Mouse (Mus musculus) CH12.LX (cell line): ENCODE measurements around the gene Psme1. TPM values are rescaled to one million over a fixed set of nuclear protein-coding genes. Genes with fewer than 3 reads are reported as not detected.

Experiments
- DNase-seq: peaks from one replicate; pipeline ENCODE4 v3.0.0-alpha.2; 2013; ENCODE audit errors: extremely low read depth
- H3K27ac ChIP-seq: 2 replicates; pipeline ENCODE4 v1.5.1; 2012; ENCODE audit warnings: low read depth, mild to moderate bottlenecking, control low read depth, moderate library complexity; ENCODE audit not compliant: insufficient read depth
- H3K27me3 ChIP-seq: replicated peaks from 2 replicates; pipeline ENCODE3; 2012; ENCODE audit warnings: inconsistent platforms
- H3K36me3 ChIP-seq, 2 experiments: replicated peaks in 1 of 2; 2 replicates each; pipeline versions ENCODE3 to v1.6.1; 2012; ENCODE audit warnings: inconsistent platforms in 1 of 2, low read length in 1 of 2, mild to moderate bottlenecking in 1 of 2, mixed read lengths in 1 of 2, moderate library complexity in 1 of 2; ENCODE audit not compliant: control insufficient read depth in 1 of 2, insufficient read depth in 1 of 2
- H3K4me1 ChIP-seq, 2 experiments: 2 replicates each; pipeline ENCODE4 v1.6.1; 2012; ENCODE audit warnings: inconsistent platforms in 1 of 2, moderate library complexity in 1 of 2; ENCODE audit not compliant: insufficient read depth in 2 of 2, control insufficient read depth in 1 of 2
- H3K4me2 ChIP-seq: 2 replicates; pipeline ENCODE4 v1.6.1; 2012; ENCODE audit warnings: low read depth, mild to moderate bottlenecking, control low read depth; ENCODE audit not compliant: poor library complexity, insufficient read depth, severe bottlenecking
- H3K4me3 ChIP-seq, 3 experiments: fragments of 150-350 bp in 1 of 3; sonication (generic) in 1 of 3; replicated peaks in 1 of 3; 2 replicates each; pipeline versions ENCODE3 to v1.5.1; 2011 to 2012; ENCODE audit warnings: low read depth in 2 of 3, low read length in 2 of 3, mild to moderate bottlenecking in 2 of 3, moderate library complexity in 2 of 3, control low read depth in 1 of 3, improper control_type of control experiment in 1 of 3, inconsistent platforms in 1 of 3, mixed read lengths in 1 of 3; ENCODE audit not compliant: poor library complexity in 1 of 3
- H3K79me2 ChIP-seq: replicated peaks from 2 replicates; pipeline ENCODE4 v1.6.1; 2012; ENCODE audit warnings: mild to moderate bottlenecking, moderate library complexity; ENCODE audit not compliant: control insufficient read depth, poor library complexity, insufficient read depth, severe bottlenecking; ENCODE audit errors: extremely low read depth
- H3K9ac ChIP-seq: 2 replicates; pipeline ENCODE4 v1.6.1; 2012; ENCODE audit warnings: low read depth, mild to moderate bottlenecking, control low read depth, moderate library complexity; ENCODE audit not compliant: insufficient read depth
- H3K9me3 ChIP-seq: replicated peaks from 2 replicates; pipeline ENCODE3; 2012; ENCODE audit warnings: low read length, inconsistent platforms, mixed read lengths
- CHD2 ChIP-seq: IDR thresholded peaks from 2 replicates; pipeline ENCODE4 v1.6.1; 2011; ENCODE audit warnings: low read length, improper control_type of control experiment
- E2F4 ChIP-seq: IDR thresholded peaks from 2 replicates; pipeline ENCODE4 v1.6.1; 2011; ENCODE audit warnings: low read depth, low read length, improper control_type of control experiment; ENCODE audit not compliant: insufficient replicate concordance
- ELF1 ChIP-seq: IDR thresholded peaks from 2 replicates; pipeline ENCODE4 v1.6.1; 2014; ENCODE audit warnings: low read depth, mild to moderate bottlenecking, inconsistent platforms, low read length, improper control_type of control experiment
- EP300 ChIP-seq: IDR thresholded peaks from 2 replicates; pipeline ENCODE4 v1.6.1; 2011; ENCODE audit warnings: low read length, improper control_type of control experiment
- ETS1 ChIP-seq: conservative IDR thresholded peaks from 2 replicates; pipeline ENCODE4 v1.6.1; 2012; ENCODE audit warnings: low read depth, mild to moderate bottlenecking, inconsistent platforms, low read length, improper control_type of control experiment, moderate library complexity
- HCFC1 ChIP-seq: IDR thresholded peaks from 2 replicates; pipeline ENCODE4 v1.6.1; 2012; ENCODE audit warnings: low read depth, mild to moderate bottlenecking, inconsistent platforms, low read length, improper control_type of control experiment
- MAFK ChIP-seq: IDR thresholded peaks from 2 replicates; pipeline ENCODE4 v1.6.1; 2011; ENCODE audit warnings: low read length, improper control_type of control experiment; ENCODE audit not compliant: insufficient replicate concordance
- MAZ ChIP-seq: IDR thresholded peaks from 2 replicates; pipeline ENCODE4 v1.6.1; 2012; ENCODE audit warnings: low read depth, mild to moderate bottlenecking, inconsistent platforms, low read length, improper control_type of control experiment, moderate library complexity
- MYC ChIP-seq: IDR thresholded peaks from 2 replicates; pipeline ENCODE4 v1.6.1; 2011; ENCODE audit warnings: low read depth, mild to moderate bottlenecking, improper control_type of control experiment, low read length
- NRF1 ChIP-seq: IDR thresholded peaks from 2 replicates; pipeline ENCODE4 v1.6.1; 2014; ENCODE audit warnings: low read depth, mild to moderate bottlenecking, inconsistent platforms, low read length, improper control_type of control experiment, moderate library complexity
- PAX5 ChIP-seq: IDR thresholded peaks from 2 replicates; pipeline ENCODE4 v1.6.1; 2012; ENCODE audit warnings: low read length, inconsistent platforms, mixed read lengths
- POLR2AphosphoS2 ChIP-seq: IDR thresholded peaks from 2 replicates; pipeline ENCODE4 v1.6.1; 2011; ENCODE audit warnings: low read depth, low read length, improper control_type of control experiment
- TBP ChIP-seq: conservative IDR thresholded peaks from 2 replicates; pipeline ENCODE4 v1.6.1; 2011; ENCODE audit warnings: low read depth, low read length, improper control_type of control experiment
- TCF12 ChIP-seq: IDR thresholded peaks from 2 replicates; pipeline ENCODE4 v1.6.1; 2014; ENCODE audit warnings: low read depth, mild to moderate bottlenecking, inconsistent platforms, low read length, improper control_type of control experiment
- ZC3H11A ChIP-seq: IDR thresholded peaks from 2 replicates; pipeline ENCODE4 v1.6.1; 2012; ENCODE audit warnings: low read depth, mild to moderate bottlenecking, inconsistent platforms, low read length, improper control_type of control experiment
- ZMIZ1 ChIP-seq: IDR thresholded peaks from 2 replicates; pipeline ENCODE4 v1.6.1; 2012; ENCODE audit warnings: low read depth, mild to moderate bottlenecking, inconsistent platforms, low read length, improper control_type of control experiment
- dilution Hi-C: fragments of 300-500 bp; cut with MboI; formaldehyde crosslinking; loops from 2 replicates; pipeline ENCODE4 v1.14.3; 2020; ENCODE audit warnings: low sequenced_read_pairs; ENCODE audit not compliant: extremely low pct_unique_long_range_greater_than_20kb, extremely low pct_ligation_motif_present
- in situ Hi-C: fragments of 300-500 bp; cut with MboI; formaldehyde crosslinking; loops from 3 replicates; pipeline ENCODE4 v1.14.3; 2019; ENCODE audit warnings: low sequenced_read_pairs, low pct_ligation_motif_present, low pct_unique_long_range_greater_than_20kb, mixed read lengths
- polyA plus RNA-seq: library from polyadenylated mRNA; unstranded; fragments of >175 nt; gene quantifications from 2 replicates; pipeline ENCODE4 v1.2.1, GENCODE M21; 2012; ENCODE audit warnings: low read depth; ENCODE audit not compliant: insufficient read length
- total RNA-seq, 2 experiments: library from RNA; depleted of rRNA; stranded (reverse); fragments of 300-350 nt in 1 of 2; fragments of >200 nt in 1 of 2; gene quantifications; 2 replicates each; pipeline ENCODE4 v1.2.3; 2012 to 2014

Psme1 gene
- total and polyA plus RNA-seq, 3 experiments, result 335 to 740 (median 377) TPM

DNA sequence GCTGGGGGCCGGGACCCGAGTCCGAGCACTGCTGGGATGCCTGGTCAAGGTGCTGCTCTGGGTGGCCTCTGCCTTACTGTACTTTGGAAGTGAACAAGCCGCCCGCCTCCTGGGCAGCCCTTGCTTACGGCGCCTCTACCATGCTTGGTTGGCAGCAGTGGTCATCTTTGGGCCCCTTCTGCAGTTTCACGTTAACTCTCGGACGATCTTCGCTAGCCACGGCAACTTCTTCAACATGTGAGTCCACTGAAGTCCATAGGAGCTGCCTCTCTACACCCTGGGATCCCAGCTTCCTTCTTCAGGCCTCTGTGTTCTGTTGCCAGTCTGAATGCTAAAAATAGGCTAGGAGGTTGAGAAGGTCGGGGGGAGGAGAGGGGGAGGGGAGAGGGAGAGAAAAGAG lies 2.2 kb upstream of the Psme1 start:
- in situ Hi-C loops, result no loop called here
- no peaks in the 10 kb centered on the region for H3K27me3 ChIP-seq

GRCm38 (mm10) chr14:55576376-55576775 lies 1.5 kb upstream of the Psme1 start:
- dilution Hi-C loops, result no loop called here
- Histone ChIP-seq H3K4me3 (no peak overlapping the region), H3K27ac (no peak overlapping the region), H3K36me3 (peaks cover 15 to 20% of the 10 kb centered on the region in 2 experiments), H3K4me1 (peaks cover 13 to 27% of the 10 kb centered on the region in 2 experiments)
- TF ChIP-seq MYC, result no peak
- no peak for TF ChIP-seq HCFC1
- TF ChIP-seq E2F4, result no peak
- TF ChIP-seq, all 38 proteins: peak for 0
- no peaks in the 10 kb centered on the region for H3K27me3 ChIP-seq
- in situ Hi-C loops, result no loop called here
- H3K4me2 ChIP-seq, result no peak overlapping the region
- peaks cover 12% of the 10 kb centered on the region for H3K79me2 ChIP-seq
- H3K9ac ChIP-seq, result no peak overlapping the region
- no peaks in the 10 kb centered on the region for H3K9me3 ChIP-seq
- no peak for DNase-seq

More for the DNA sequence above, 2.2 kb upstream of the Psme1 start:
- dilution Hi-C loops, result no loop called here
- TF ChIP-seq MYC (no peak), EP300 (no peak), CHD2 (no peak), ZMIZ1 (no peak), POLR2AphosphoS2 (no peak), MAFK (no peak), NRF1 (no peak), ELF1 (no peak), TBP (no peak), MAZ (no peak), TCF12 (no peak), ETS1 (no peak), ZC3H11A (no peak), PAX5 (no peak)
- Histone ChIP-seq H3K4me3 (no peak overlapping the region), H3K9me3 (no peaks in the 10 kb centered on the region), H3K36me3 (peaks cover 10 to 16% of the 10 kb centered on the region in 2 experiments), H3K79me2 (peaks cover 12% of the 10 kb centered on the region), H3K4me2 (no peak overlapping the region), H3K27ac (no peak overlapping the region), H3K4me1 (peaks cover 10 to 22% of the 10 kb centered on the region in 2 experiments), H3K9ac (no peak overlapping the region)
- DNase-seq, result no peak
